Mouse (Mus musculus) layer of hippocampus, adult 9-11 months (tissue): ENCODE measurements around the gene Bpifc.
"Not testable (repeated sequence)": the region's sequence is repeated elsewhere in the genome, so short reads cannot be mapped to it uniquely, and the experiment has no call there.

ENCODE experiments used
- DNase-seq: peaks from one replicate; pipeline ENCODE4 v3.0.0; 2022

The Bpifc gene

DNA sequence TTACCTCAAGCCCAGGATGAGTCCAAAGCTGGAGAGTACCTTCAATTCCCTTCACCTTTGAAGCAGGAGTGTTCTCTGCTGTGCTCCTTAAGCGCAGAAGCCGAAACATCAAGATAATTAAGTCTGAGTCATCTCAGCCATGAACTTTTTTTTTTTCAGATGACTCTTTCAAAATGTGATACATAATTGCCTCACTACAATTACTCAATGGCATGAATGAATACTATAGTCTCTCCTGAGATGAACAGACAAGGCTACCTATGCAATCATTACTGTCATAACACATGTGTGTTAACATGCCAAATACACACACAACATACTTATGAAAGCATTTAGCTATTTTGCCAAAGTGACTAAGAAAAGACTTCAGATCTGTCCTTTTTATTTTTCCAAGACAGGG, at the start of gene Bpifc:
TSS of gene Bpifc (minus strand) at position 115 of the 400 bp plus-strand sequence.
- no peak for DNase-seq

- no peak for DNase-seq
Measured at GRCm38 (mm10) chr10:86060267-86060666, 48.6 kb upstream of the Bpifc start.

DNA sequence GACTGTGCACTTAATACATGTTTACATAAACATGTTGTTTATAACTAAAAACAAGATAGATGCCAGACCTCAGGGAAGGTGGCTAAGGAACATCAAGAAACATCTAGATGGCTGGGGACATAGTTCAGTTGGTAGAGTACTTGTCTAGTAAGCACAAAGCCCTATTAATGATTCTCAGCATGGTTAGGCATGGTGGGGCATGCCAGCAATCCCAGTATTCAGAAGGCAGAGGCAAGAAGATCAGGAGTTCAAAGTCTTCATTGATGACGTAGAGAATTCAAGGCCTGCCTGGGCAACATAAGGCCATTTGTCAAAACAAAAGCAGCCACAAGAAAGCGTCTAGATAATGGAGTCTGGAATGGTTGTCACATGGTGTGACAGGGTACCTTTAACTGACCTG, 46.0 kb upstream of the Bpifc start:
- no peak for DNase-seq

GRCm38 (mm10) chr10:86057286-86057685, 45.6 kb upstream of the Bpifc start:
- no peak for DNase-seq

DNA sequence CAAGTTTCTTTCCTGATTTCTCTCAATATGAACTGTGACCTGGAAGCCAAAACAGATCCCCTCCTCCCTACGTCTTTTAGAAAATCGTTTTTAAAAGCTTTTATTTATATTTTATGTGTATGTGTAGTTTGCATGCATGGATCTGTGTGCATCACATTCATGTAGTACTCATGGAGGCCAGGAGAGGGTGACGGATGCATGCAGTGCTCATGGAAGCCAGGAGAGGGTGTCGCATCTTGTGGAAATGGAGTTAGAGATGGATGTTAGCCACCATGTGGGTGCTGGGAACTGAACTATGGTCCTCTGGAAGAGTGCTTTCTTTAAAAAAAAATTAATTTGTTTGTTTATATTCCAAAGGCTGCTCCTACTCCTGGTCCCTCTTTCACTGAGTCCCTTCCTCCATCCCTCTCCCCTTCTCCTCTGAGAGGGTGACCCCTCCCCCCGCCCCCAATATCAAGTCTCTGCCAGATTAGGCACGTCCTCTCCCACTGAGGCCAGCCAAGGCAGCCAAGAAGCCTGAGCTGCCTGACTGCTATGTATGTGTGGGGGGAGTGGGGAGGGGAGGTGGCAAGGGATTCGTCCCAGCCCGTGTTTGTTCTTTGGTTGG, 44.7 kb upstream of the Bpifc start:
- DNase-seq: no peak

DNA sequence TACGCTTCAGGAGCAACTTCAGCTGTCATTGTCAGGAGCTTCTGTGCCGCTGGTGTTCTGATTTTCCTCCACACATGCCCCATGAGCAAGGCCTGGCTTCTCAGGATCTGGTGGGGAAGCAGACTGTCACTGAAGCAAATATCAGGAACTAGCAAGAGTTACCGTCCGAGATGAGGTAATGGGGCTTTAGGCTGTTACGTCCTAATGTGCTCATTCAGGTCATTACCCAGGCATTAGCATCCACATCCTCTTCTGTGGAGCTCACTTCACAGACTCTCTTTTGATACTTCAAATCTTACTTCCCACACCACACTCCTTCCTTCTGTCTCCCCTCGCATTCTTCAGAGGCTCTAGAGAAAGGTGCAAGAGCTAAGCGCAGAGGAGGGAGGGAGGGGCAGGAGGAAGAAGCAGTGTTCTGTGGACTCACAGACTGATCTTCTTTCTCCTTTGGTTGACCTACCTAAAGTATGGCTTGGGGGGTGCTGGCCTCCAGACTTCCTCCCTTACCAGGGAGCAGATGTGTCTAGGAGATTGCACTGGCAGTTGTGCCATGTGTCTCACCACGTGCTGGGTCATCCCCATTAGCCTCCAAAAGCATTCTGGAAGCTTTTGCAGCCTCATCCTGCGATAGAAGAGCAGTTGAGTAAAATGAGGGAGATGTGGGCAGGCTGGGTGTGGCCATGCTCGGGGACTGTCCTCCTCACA, 41.3 kb upstream of the Bpifc start:
- no peak for DNase-seq

DNA sequence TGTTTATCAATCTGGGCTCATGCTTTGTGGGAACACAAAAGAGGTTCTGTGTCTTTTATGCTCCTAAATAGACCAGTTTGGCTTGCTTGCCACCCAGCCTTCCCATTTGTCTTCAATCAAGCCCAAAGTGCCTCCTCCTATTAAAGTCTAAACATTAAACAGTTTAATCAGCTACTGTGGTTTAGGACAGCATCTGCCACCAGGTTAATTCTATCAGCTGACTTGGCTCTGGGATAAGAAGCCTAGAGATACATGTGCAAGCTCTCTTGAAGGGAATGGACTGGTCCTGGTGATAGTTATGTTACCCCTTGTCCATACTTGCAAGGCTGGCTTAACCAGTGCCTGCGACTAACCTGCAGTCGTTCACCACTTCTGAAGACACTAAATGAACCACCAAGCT, 38.8 kb upstream of the Bpifc start:
- DNase-seq: no peak

DNA sequence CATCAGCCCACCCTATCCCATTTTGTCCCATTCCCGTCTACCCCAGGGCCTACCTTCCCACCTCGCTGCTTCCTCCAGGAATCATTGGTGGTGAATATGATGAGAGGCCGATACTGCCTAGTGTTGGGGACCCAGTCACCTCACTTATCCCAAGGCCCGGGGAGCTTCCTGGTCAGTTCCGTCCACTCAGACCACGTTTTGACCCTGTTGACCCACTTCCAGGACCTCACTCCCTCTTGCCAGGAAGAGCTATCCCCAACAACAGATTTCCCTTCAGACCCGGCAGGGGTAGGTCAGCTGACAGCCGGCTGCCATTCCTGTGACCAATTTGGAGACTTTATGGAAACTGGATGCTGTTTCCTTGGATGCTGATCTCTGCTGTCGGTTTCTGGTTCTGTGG, 36.1 kb upstream of the Bpifc start:
- DNase-seq: no peak

DNA sequence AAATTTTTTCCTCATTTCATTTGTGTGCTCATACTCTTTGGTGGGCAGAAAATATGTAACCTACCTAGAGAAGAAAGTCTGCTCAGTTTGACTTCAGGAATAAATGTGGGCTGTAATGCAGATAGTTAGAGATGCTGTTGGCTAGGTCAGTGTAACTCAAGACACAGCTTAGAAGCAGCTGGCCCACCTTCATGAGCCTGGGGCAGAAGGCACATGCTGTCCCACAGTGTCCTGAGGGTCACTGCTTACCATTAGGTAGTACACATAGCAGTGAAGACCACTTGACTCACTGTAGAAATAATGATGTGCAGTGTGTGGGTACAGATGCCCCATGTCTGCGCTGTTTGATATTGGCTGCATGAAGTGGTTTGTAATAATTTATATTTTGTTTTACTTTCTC, 34.7 kb upstream of the Bpifc start:
- no peak for DNase-seq

DNA sequence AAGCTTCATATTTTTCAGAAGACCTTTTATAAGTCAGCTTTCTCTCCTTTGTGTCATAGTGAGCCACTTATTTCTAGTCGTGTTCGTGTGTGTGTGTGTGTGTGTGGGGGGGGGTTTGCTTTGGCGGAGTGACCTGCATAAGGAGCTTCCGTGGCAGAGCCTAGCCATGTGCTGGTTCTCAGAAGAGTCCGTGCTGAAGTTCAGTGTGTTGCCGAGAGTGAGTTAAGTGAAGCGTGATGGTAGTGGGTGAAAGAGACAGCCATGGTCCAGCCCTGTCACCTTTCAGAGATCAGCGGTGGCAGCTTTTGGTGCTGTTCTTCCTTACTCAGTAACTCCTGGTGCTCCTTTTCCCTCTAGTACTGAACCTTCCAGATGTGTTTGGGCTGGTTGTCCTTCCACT, 32.4 kb upstream of the Bpifc start:
- DNase-seq: no peak

DNA sequence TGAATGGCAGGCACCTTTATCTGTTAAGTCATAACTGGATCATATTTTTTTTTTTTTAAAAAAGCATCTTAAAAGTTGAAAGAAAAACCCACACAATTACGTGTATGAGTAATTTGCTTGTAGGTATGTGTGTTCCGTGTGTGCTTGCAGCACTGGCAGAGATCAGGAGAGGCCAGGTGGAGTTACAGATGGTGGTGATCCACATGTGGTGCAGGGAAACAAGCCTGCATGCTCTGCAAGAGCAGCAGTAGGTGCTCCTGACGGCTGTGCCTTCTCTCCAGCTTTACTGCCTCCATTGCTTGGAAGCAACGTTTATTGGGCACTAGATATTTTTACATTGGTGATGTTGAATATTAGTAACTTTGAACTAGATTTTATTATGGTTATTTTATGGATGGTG, 32.0 kb upstream of the Bpifc start:
- peak; percentile 48 for DNase-seq

GRCm38 (mm10) chr10:86034007-86034728, 22.5 kb upstream of the Bpifc start:
- no peak for DNase-seq

GRCm38 (mm10) chr10:86032517-86032916, 20.8 kb upstream of the Bpifc start:
- peak; percentile 61 for DNase-seq

DNA sequence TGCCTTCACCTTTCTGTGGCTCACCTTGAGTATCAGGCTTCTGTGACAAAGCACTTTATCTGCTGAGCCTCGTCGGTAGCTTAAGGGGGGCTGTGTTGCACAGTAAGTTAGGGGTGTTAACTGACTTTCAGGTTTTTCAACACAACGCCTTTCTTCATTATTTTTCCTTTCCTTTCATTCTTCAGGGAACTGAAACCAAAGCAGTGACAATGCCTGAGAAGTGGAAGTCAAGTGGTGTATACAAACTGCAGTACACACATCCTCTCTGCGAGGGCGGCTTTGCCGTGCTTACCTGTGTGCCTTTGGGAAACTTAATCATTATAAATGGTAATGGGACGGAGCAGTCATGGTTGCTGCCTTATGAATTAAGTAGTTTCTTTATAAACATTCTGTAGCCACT, 19.0 kb upstream of the Bpifc start:
- no peak for DNase-seq

- not testable (repeated sequence) for DNase-seq
Measured at GRCm38 (mm10) chr10:86026807-86027206, 15.1 kb upstream of the Bpifc start.

GRCm38 (mm10) chr10:86026354-86026753, 14.7 kb upstream of the Bpifc start:
- no peak for DNase-seq

DNA sequence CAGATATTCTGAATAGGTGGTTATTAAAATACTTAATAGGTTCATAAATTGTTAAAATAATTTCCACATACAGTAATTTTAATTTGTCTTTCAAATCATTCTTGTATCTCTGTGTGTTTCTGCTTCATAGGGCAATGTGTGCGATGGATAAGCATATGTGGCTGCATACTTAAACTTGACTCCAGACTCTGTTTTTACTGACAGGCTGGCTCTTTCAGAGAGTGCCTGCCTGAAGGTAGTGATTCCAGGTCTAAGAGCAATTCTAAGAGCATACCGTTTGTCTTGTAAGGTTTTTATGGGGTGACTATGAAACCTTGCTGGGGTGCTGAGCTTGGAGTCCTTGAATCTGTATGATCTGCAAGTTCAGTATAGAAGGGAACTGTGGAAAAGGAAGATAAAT, 14.2 kb upstream of the Bpifc start:
- DNase-seq: no peak

- no peak for DNase-seq
Measured at GRCm38 (mm10) chr10:86023149-86023548, 11.5 kb upstream of the Bpifc start.

GRCm38 (mm10) chr10:86022474-86022816, 10.8 kb upstream of the Bpifc start:
- DNase-seq: no peak

- DNase-seq: peak; percentile 86
Measured at GRCm38 (mm10) chr10:86021749-86022473, 10.2 kb upstream of the Bpifc start, which contains the start of gene Fbxo7. Fbxo7 (plus strand) TSS chr10:86021972.

- DNase-seq: no peak
Measured at GRCm38 (mm10) chr10:86021408-86021748, 9.7 kb upstream of the Bpifc start.

- DNase-seq: no peak
Measured at GRCm38 (mm10) chr10:86018813-86019212, 7.1 kb upstream of the Bpifc start.

GRCm38 (mm10) chr10:86017781-86018180, 6.1 kb upstream of the Bpifc start:
- no peak for DNase-seq

DNA sequence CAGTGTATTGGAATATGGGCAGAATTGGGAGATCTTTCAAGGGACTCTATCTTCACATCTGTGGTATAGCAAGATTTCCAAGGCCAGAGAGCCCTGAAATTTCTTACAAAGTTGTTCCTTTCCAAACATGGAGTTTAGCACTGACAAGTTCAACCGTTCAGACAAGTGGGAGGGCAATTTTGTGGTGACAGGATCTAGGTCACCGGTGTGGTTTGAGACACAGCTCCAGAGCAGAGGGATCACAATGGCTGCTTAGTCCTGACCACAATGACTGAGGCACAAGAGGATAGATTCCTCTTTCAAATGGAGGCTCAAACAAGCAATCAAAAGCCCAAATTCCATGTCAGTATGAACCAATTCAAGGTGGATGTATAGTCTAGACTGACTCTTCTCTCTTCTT, 523 bp downstream of the Bpifc start:
- DNase-seq: no peak
